17 mouse cellular contexts compared by ENCODE assay signal in genomic region chr2:83224018-83224417, GRCm38 (mm10).
"Had no signal": no experiment of that assay in that cellular context is flagged by ENCODE, and none has a peak within 500 bp of the region (broad histone marks: within the 10 kb centered on the region; RNA-seq: fewer than 3 reads in every experiment).

No protein-coding gene starts in this region.

- DNase-seq: lung, adult 2 months; lung, postnatal 14 days; lung, postnatal 36 days; right cerebral cortex, postnatal 14 days; thymus, adult 18-20 months; thymus, postnatal 14 days; thymus, postnatal 36 days had no signal

- H3K27ac ChIP-seq: lung, embryonic 15.5 days; macrophage; midbrain, embryonic 13.5 days; midbrain, embryonic 15.5 days; neural tube, embryonic 12.5 days; stomach, embryonic 15.5 days; stomach, postnatal 0 days had no signal

- H3K4me1 ChIP-seq: lung, embryonic 15.5 days; megakaryocyte, embryonic 14.5 days; midbrain, embryonic 13.5 days; midbrain, embryonic 15.5 days; neural tube, embryonic 12.5 days; stomach, embryonic 15.5 days had no signal

- ATAC-seq: lung, postnatal 0 days; midbrain, embryonic 13.5 days; midbrain, embryonic 15.5 days had no signal

- H3K4me3 ChIP-seq: lung, embryonic 15.5 days; megakaryocyte, embryonic 14.5 days; midbrain, embryonic 13.5 days; midbrain, embryonic 15.5 days; neural tube, embryonic 12.5 days; stomach, embryonic 15.5 days had no signal

- H3K4me2 ChIP-seq: lung, embryonic 15.5 days; midbrain, embryonic 11.5 days; midbrain, embryonic 13.5 days; midbrain, embryonic 15.5 days; neural tube, embryonic 12.5 days; stomach, embryonic 15.5 days had no signal

- H3K36me3 ChIP-seq: lung, embryonic 15.5 days; midbrain, embryonic 13.5 days; midbrain, embryonic 15.5 days; neural tube, embryonic 12.5 days; stomach, embryonic 15.5 days had no signal

- H3K9ac ChIP-seq: lung, embryonic 15.5 days; midbrain, embryonic 13.5 days; midbrain, embryonic 15.5 days; neural tube, embryonic 12.5 days; stomach, embryonic 15.5 days had no signal

- H3K9me3 ChIP-seq: lung, embryonic 15.5 days; midbrain, embryonic 13.5 days; midbrain, embryonic 15.5 days; neural tube, embryonic 12.5 days; stomach, embryonic 15.5 days had no signal

- H3K27me3 ChIP-seq: lung, embryonic 15.5 days; megakaryocyte, embryonic 14.5 days; midbrain, embryonic 13.5 days; midbrain, embryonic 15.5 days; neural tube, embryonic 12.5 days; stomach, embryonic 15.5 days had no signal
